Mouse (Mus musculus): ENCODE results near the gene Dennd1a. TPM values are rescaled to one million over a fixed set of nuclear protein-coding genes. Genes with fewer than 3 reads are reported as not detected.

Gene Dennd1a
- total and polyA plus RNA-seq, 2 experiments from 2014 or later = 16.7 to 52.1 TPM

DNA sequence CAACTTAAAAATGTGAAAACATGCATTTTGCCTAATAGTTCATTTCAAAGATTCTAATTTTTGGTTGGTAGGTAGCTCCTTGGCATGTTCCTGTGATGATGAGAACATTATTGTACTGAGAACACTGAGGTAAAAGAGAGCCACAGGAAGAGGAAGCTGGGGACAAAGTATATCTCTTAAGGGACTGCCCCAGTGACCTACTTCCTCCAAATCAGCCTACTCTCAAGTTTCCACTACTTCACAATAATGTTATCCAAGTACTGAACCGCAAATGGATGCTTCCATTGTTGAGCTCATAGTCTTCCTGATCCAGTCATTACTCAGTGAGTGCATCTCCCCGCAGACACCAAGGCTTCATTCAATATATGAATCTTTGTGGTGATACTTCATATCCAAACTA lies 75.8 kb downstream of the Dennd1a start:
- TF ChIP-seq CTCF (IDR thresholded peaks at IDR 0.05; ENCODE audit: low read depth) = no peak

DNA sequence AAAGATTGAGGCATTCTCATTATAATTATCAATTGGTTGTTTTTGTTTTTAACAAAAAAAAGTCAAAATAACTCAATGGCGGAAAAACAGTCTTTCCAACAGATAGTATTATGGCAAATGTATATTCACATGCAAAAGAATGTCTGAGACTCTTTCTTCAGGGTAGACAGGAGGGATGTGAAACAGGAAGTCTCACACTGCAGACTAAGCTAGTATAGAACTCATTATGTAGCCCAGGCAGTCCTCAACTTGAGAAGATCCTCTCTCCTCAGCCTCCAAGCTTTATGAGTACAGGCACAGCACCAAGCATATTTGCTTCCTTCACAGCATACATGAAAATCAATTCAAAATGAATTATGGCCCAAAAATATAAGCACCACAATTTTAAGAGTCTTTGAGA lies 79.4 kb downstream of the Dennd1a start:
- no peak for TF ChIP-seq CTCF (IDR thresholded peaks at IDR 0.05; ENCODE audit: low read depth)
- 91% methylated on average over 1 of the region's 1 CpGs for WGBS
- no peak for ATAC-seq

More for the DNA sequence above, 75.8 kb downstream of the Dennd1a start:
- DNase-seq (no peak), ATAC-seq (no peak)
- Histone ChIP-seq H3K4me2 (ENCODE audit: low read depth) (no peak overlapping the region), H3K27me3 (ENCODE audit: insufficient read depth, low read length) (no peaks in the 10 kb centered on the region), H3K9me3 (ENCODE audit: low read length) (no peaks in the 10 kb centered on the region), H3K27ac (ENCODE audit: low read depth, low read length) (no peak overlapping the region), H3K36me3 (ENCODE audit: insufficient read depth) (no peaks in the 10 kb centered on the region), H3K4me3 (ENCODE audit: low read depth, low read length) (no peak overlapping the region), H3K4me1 (ENCODE audit: insufficient read depth) (no peaks in the 10 kb centered on the region), H3K9ac (no peak overlapping the region)
- 94% methylated on average over 2 of the region's 2 CpGs for WGBS

DNA sequence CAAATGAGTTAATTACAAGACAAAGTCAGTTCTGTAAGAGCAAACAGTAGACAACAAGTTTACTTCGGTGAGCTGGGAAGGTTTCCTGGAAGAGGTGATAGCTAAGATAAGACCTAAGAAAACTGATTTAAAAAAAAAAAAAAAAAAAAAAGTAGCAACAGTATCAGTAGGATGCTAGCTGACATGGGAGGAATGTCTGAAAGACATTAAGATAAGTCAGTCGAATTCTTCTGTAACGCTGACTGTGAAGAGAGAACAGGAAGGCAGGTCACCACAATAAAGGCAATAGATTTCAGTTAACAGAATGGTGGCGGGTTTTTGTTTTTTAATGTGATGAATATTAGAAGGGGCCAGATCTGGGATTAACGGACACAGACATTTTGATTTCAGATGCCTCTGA lies 81.9 kb downstream of the Dennd1a start:
- DNase-seq (no peak), ATAC-seq (no peak)
- TF ChIP-seq CTCF (IDR thresholded peaks at IDR 0.05; ENCODE audit: low read depth) = no peak

More for the DNA sequence above, 79.4 kb downstream of the Dennd1a start:
- Histone ChIP-seq H3K9ac (no peak overlapping the region), H3K27ac (ENCODE audit: low read depth, low read length) (no peak overlapping the region), H3K4me3 (ENCODE audit: low read depth, low read length) (no peak overlapping the region), H3K4me1 (ENCODE audit: insufficient read depth) (no peaks in the 10 kb centered on the region), H3K4me2 (ENCODE audit: low read depth) (no peak overlapping the region), H3K36me3 (ENCODE audit: insufficient read depth) (no peaks in the 10 kb centered on the region), H3K9me3 (ENCODE audit: low read length) (no peaks in the 10 kb centered on the region), H3K27me3 (ENCODE audit: insufficient read depth, low read length) (no peaks in the 10 kb centered on the region)
- DNase-seq = no peak

GRCm38 (mm10) chr2:38204696-38205095 lies 82.5 kb downstream of the Dennd1a start:
- H3K9me3 ChIP-seq (ENCODE audit: low read length) = no peaks in the 10 kb centered on the region
- no peak overlapping the region for H3K9ac ChIP-seq
- no peak for TF ChIP-seq CTCF (IDR thresholded peaks at IDR 0.05; ENCODE audit: low read depth)
- WGBS = 61% methylated on average over 2 of the region's 2 CpGs
- ATAC-seq = no peak
- no peak overlapping the region for H3K4me2 ChIP-seq (ENCODE audit: low read depth)
- no peaks in the 10 kb centered on the region for H3K4me1 ChIP-seq (ENCODE audit: insufficient read depth)
- H3K4me3 ChIP-seq (ENCODE audit: low read depth, low read length) = no peak overlapping the region
- H3K27me3 ChIP-seq (ENCODE audit: insufficient read depth, low read length) = no peaks in the 10 kb centered on the region
- H3K36me3 ChIP-seq (ENCODE audit: insufficient read depth) = no peaks in the 10 kb centered on the region
- no peak for DNase-seq
- no peak overlapping the region for H3K27ac ChIP-seq (ENCODE audit: low read depth, low read length)

More for the DNA sequence above, 81.9 kb downstream of the Dennd1a start:
- Histone ChIP-seq H3K27me3 (ENCODE audit: insufficient read depth, low read length) (no peaks in the 10 kb centered on the region), H3K9ac (no peak overlapping the region), H3K4me2 (ENCODE audit: low read depth) (no peak overlapping the region), H3K36me3 (ENCODE audit: insufficient read depth) (no peaks in the 10 kb centered on the region), H3K4me1 (ENCODE audit: insufficient read depth) (no peaks in the 10 kb centered on the region), H3K4me3 (ENCODE audit: low read depth, low read length) (no peak overlapping the region), H3K9me3 (ENCODE audit: low read length) (no peaks in the 10 kb centered on the region), H3K27ac (ENCODE audit: low read depth, low read length) (no peak overlapping the region)
- WGBS = 62% methylated on average over 5 of the region's 5 CpGs

DNA sequence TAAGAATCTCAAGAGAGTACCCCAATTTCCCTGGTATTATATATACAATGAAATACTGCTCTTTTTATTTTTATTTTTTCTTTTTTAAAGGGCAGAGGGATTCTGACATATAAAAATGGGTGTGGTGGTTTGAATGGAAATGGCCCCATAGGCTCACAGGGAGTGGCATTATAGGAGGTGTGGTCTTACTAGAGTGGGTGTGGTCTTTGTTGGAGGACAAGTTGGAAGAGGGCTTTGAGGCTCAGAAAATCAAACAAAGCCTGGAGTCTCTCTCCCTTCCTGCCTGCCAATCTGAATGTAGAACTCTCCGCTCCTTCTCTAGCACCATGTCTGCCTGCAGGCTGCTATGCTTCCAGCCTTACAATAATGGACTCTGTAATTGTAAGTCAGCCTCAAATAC lies 89.1 kb downstream of the Dennd1a start:
- no peak for TF ChIP-seq CTCF (IDR thresholded peaks at IDR 0.05; ENCODE audit: low read depth)
- H3K9ac ChIP-seq = no peak overlapping the region
- no peaks in the 10 kb centered on the region for H3K4me1 ChIP-seq (ENCODE audit: insufficient read depth)
- H3K4me2 ChIP-seq (ENCODE audit: low read depth) = no peak overlapping the region
- ATAC-seq = no peak
- no peak overlapping the region for H3K27ac ChIP-seq (ENCODE audit: low read depth, low read length)
- 69% methylated on average over 1 of the region's 1 CpGs for WGBS
- H3K36me3 ChIP-seq (ENCODE audit: insufficient read depth) = no peaks in the 10 kb centered on the region
- no peaks in the 10 kb centered on the region for H3K9me3 ChIP-seq (ENCODE audit: low read length)
- no peak overlapping the region for H3K4me3 ChIP-seq (ENCODE audit: low read depth, low read length)
- no peaks in the 10 kb centered on the region for H3K27me3 ChIP-seq (ENCODE audit: insufficient read depth, low read length)
- DNase-seq = no peak

DNA sequence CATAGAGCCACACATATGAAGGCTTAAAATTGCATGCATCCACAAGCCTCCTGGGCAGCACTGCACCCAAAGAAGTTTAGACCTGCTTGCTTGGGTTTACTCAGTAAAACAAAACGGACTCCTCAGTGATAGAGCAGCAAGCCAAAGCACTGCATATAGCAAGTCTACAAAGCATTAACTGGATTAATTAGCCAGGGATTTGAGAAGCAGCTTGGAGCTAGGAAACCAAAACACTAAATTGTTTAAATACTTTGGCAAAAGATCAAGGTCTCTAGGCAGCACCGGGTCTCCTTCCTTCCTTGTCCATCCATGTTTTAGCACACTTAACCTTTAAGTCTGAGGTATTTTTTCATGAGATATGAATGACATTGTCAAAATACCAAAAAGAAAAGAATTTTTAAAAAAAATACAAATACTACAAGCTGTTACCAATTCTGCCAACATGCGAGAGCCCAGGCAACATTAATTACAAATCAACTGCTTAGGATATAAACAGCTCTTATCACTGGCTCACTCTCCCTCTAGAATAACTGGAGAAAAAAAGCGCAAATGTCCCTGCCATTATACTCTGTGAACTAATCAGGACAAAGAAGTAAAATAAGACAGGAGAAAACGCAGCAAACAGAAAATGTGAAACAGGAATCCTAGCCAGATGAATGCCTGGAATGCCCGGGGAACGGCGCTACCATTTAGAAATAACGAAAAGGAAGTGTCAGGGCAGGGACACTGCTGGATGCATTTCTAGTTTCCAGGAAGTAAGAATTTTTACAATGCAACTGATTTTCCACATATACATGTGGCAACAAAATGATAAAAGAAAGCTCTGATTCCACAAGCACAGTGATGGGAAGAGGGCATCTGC lies 90.8 kb downstream of the Dennd1a start:
- peak overlapping the region; percentile 21 for H3K4me2 ChIP-seq (ENCODE audit: low read depth)
- H3K27ac ChIP-seq (ENCODE audit: low read depth, low read length) = no peak overlapping the region
- DNase-seq (peak; percentile 39), ATAC-seq (no peak)
- no peaks in the 10 kb centered on the region for H3K4me1 ChIP-seq (ENCODE audit: insufficient read depth)
- H3K27me3 ChIP-seq (ENCODE audit: insufficient read depth, low read length) = no peaks in the 10 kb centered on the region
- H3K9ac ChIP-seq = no peak overlapping the region
- H3K4me3 ChIP-seq (ENCODE audit: low read depth, low read length) = no peak overlapping the region
- no peaks in the 10 kb centered on the region for H3K9me3 ChIP-seq (ENCODE audit: low read length)
- TF ChIP-seq CTCF (IDR thresholded peaks at IDR 0.05; ENCODE audit: low read depth) = no peak
- 7% methylated on average over 9 of the region's 9 CpGs for WGBS
- H3K36me3 ChIP-seq (ENCODE audit: insufficient read depth) = no peaks in the 10 kb centered on the region

DNA sequence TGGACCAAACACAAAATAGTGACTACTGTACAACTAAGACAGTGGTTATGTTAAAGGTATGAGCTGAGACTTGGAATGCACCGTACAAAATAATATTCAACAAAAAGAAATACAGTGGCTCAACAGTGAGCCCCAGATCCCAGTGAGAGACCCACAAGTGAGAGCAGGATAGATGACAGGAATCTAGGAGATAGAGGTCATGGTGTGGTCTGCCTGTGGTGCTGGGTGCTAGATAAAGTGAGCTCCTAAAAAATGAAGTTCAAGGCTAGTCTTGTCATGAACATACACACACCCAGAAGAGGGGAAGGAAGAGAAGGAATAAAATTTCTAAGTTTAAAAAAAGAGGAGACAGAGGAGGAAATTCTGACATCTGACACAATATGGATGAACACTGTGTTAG lies 95.2 kb downstream of the Dennd1a start:
- WGBS = 96% methylated on average over 1 of the region's 1 CpGs
- Histone ChIP-seq H3K4me3 (ENCODE audit: low read depth, low read length) (no peak overlapping the region), H3K9me3 (ENCODE audit: low read length) (no peaks in the 10 kb centered on the region), H3K27me3 (ENCODE audit: insufficient read depth, low read length) (no peaks in the 10 kb centered on the region), H3K27ac (ENCODE audit: low read depth, low read length) (no peak overlapping the region), H3K36me3 (ENCODE audit: insufficient read depth) (no peaks in the 10 kb centered on the region), H3K4me1 (ENCODE audit: insufficient read depth) (no peaks in the 10 kb centered on the region), H3K9ac (no peak overlapping the region), H3K4me2 (ENCODE audit: low read depth) (no peak overlapping the region)
- ATAC-seq (no peak), DNase-seq (no peak)
- no peak for TF ChIP-seq CTCF (IDR thresholded peaks at IDR 0.05; ENCODE audit: low read depth)

All from forebrain, postnatal 0 days (tissue).